Mouse (Mus musculus): ENCODE data around the gene Zfand3. TPM values are rescaled to one million over a fixed set of nuclear protein-coding genes. Genes with fewer than 3 reads are reported as not detected.
A peak's percentile ranks its signal among the peaks of the same experiment; 100 is the strongest.

Zfand3 gene
- total RNA-seq (2012; rRNA removed) (15.1 and 23.2 TPM in 2 replicates), total RNA-seq (2014; rRNA removed) (18.0 and 23.5 TPM in 2 replicates), polyA plus RNA-seq (2012; ENCODE audit: insufficient read length, low read depth) (33.7 and 44.0 TPM in 2 replicates)

- peak within 1 kb of the TSS; percentile 87 for H3K27ac ChIP-seq (ENCODE audit: insufficient read depth, low read depth)
- H3K4me1 ChIP-seq (ENCODE audit: control insufficient read depth in 1 of 2, insufficient read depth in 2 of 2) = peaks cover 6 to 32% of the 10 kb centered on the region in 2 experiments; a peak in 3 of 4 replicates
- H3K27me3 ChIP-seq (replicated peaks) = no peaks in the 10 kb centered on the region
- peak within 1 kb of the TSS; percentile 89 for H3K9ac ChIP-seq (ENCODE audit: insufficient read depth, low read depth)
- in situ Hi-C loops (cut with MboI; ENCODE audit: low pct_ligation_motif_present, low pct_unique_long_range_greater_than_20kb, low sequenced_read_pairs) (no loop called here), dilution Hi-C loops (cut with MboI; ENCODE audit: extremely low pct_ligation_motif_present, extremely low pct_unique_long_range_greater_than_20kb, low sequenced_read_pairs) (no loop called here)
- peak within 1 kb of the TSS; percentile 98 for H3K4me2 ChIP-seq (ENCODE audit: insufficient read depth, low read depth, poor library complexity, severe bottlenecking)
- H3K9me3 ChIP-seq (replicated peaks; ENCODE audit: low read length) = no peaks in the 10 kb centered on the region
- peak within 1 kb of the TSS; percentile 71 to 85 (median 79) for H3K4me3 ChIP-seq (replicated peaks in 1 of 3; ENCODE audit: low read depth in 2 of 3, low read length in 2 of 3, poor library complexity in 1 of 3)
- DNase-seq (ENCODE audit: extremely low read depth) = peak; percentile 94
- peaks cover 0 to 17% of the 10 kb centered on the region in 2 experiments for H3K36me3 ChIP-seq (replicated peaks in 1 of 2; ENCODE audit: control insufficient read depth in 1 of 2, insufficient read depth in 1 of 2, low read length in 1 of 2)
- H3K79me2 ChIP-seq (replicated peaks; ENCODE audit: control insufficient read depth, extremely low read depth, insufficient read depth, poor library complexity, severe bottlenecking) = peaks cover 7% of the 10 kb centered on the region
- TF ChIP-seq UBTF (IDR thresholded peaks at IDR 0.05; ENCODE audit: low read depth, low read length) (0 out of 2 replicates have a peak, but pooled peaks have one; percentile 63), NELFE (IDR thresholded peaks at IDR 0.05; ENCODE audit: low read depth, low read length) (peak; percentile 86), JUN (IDR thresholded peaks at IDR 0.05; ENCODE audit: insufficient read depth, low read depth, low read length) (no peak), ZMIZ1 (IDR thresholded peaks at IDR 0.05; ENCODE audit: low read depth, low read length) (peak; percentile 85), PAX5 (IDR thresholded peaks at IDR 0.05; ENCODE audit: low read length) (no peak), MAX (IDR thresholded peaks at IDR 0.05; ENCODE audit: low read length) (peak; percentile 40; the same call in 1 of the 2 replicates), ZC3H11A (IDR thresholded peaks at IDR 0.05; ENCODE audit: low read depth, low read length) (no peak), MAZ (IDR thresholded peaks at IDR 0.05; ENCODE audit: low read depth, low read length) (peak; percentile 87), MEF2A (IDR thresholded peaks at IDR 0.05; ENCODE audit: borderline replicate concordance, low read depth, low read length) (peak; percentile 61; the same call in 1 of the 2 replicates), BHLHE40 (IDR thresholded peaks at IDR 0.05; ENCODE audit: low read depth, low read length) (peak; percentile 79; the same call in 1 of the 2 replicates), CHD1 (IDR thresholded peaks at IDR 0.05; ENCODE audit: low read depth, low read length) (peak; percentile 96; the same call in 1 of the 2 replicates), TBP (conservative IDR thresholded peaks at IDR 0.05; ENCODE audit: low read depth, low read length) (peak; percentile 75), USF2 (conservative IDR thresholded peaks at IDR 0.05; ENCODE audit: low read depth, low read length) (no peak), EP300 (IDR thresholded peaks at IDR 0.05; ENCODE audit: low read length) (no peak), NRF1 (IDR thresholded peaks at IDR 0.05; ENCODE audit: low read depth, low read length) (peak; percentile 98), CTCF (conservative IDR thresholded peaks at IDR 0.05 in 1 of 2, IDR thresholded peaks at IDR 0.05 in 1 of 2; ENCODE audit: low read depth in 2 of 2, low read length in 2 of 2) (no peak), JUND (conservative IDR thresholded peaks at IDR 0.05; ENCODE audit: low read depth, low read length) (no peak), POLR2AphosphoS2 (IDR thresholded peaks at IDR 0.05; ENCODE audit: low read depth, low read length) (peak; percentile 71), ETS1 (conservative IDR thresholded peaks at IDR 0.05; ENCODE audit: low read depth, low read length) (peak; percentile 35), E2F4 (IDR thresholded peaks at IDR 0.05; ENCODE audit: insufficient replicate concordance, low read depth, low read length) (no peak), MYC (IDR thresholded peaks at IDR 0.05; ENCODE audit: low read depth, low read length) (0 out of 2 replicates have a peak, but pooled peaks have one; percentile 32), MAFK (IDR thresholded peaks at IDR 0.05; ENCODE audit: insufficient replicate concordance, low read length) (no peak), TCF12 (IDR thresholded peaks at IDR 0.05; ENCODE audit: low read depth, low read length) (peak; percentile 69), SIN3A (IDR thresholded peaks at IDR 0.05; ENCODE audit: low read length) (peak; percentile 75), RCOR1 (conservative IDR thresholded peaks at IDR 0.05; ENCODE audit: low read depth, low read length) (no peak), CHD2 (IDR thresholded peaks at IDR 0.05; ENCODE audit: low read length) (peak; percentile 64), ZKSCAN1 (IDR thresholded peaks at IDR 0.05; ENCODE audit: borderline replicate concordance, low read depth, low read length) (no peak), SMC3 (IDR thresholded peaks at IDR 0.05; ENCODE audit: low read depth, low read length) (no peak; the same call in 1 of the 2 replicates), USF1 (IDR thresholded peaks at IDR 0.05; ENCODE audit: low read depth, low read length) (no peak), ZNF384 (IDR thresholded peaks at IDR 0.05; ENCODE audit: low read depth, low read length) (no peak), KAT2A (IDR thresholded peaks at IDR 0.05; ENCODE audit: insufficient replicate concordance, low read length) (no peak), ELF1 (IDR thresholded peaks at IDR 0.05; ENCODE audit: low read depth, low read length) (peak; percentile 100), HCFC1 (IDR thresholded peaks at IDR 0.05; ENCODE audit: low read depth, low read length) (peak; percentile 66), GABPA (IDR thresholded peaks at IDR 0.05; ENCODE audit: insufficient replicate concordance, low read depth, low read length) (no peak), IRF4 (IDR thresholded peaks at IDR 0.05; ENCODE audit: low read depth, low read length) (peak; percentile 39; the same call in 1 of the 2 replicates), RAD21 (IDR thresholded peaks at IDR 0.05; ENCODE audit: low read depth, low read length) (no peak), POLR2A (IDR thresholded peaks at IDR 0.05; ENCODE audit: low read depth, low read length) (peak; percentile 91)
Observed at GRCm38 (mm10) chr17:30004203-30005102, at the start of gene Zfand3. TSS of gene Zfand3 (plus strand) at chr17:30004733.
